Mouse (Mus musculus): ENCODE measurements around the gene Wsb1. TPM values are rescaled to one million over a fixed set of nuclear protein-coding genes. Genes with fewer than 3 reads are reported as not detected.

The Wsb1 gene
- polyA plus RNA-seq, 2 experiments: 384 to 640 TPM

DNA sequence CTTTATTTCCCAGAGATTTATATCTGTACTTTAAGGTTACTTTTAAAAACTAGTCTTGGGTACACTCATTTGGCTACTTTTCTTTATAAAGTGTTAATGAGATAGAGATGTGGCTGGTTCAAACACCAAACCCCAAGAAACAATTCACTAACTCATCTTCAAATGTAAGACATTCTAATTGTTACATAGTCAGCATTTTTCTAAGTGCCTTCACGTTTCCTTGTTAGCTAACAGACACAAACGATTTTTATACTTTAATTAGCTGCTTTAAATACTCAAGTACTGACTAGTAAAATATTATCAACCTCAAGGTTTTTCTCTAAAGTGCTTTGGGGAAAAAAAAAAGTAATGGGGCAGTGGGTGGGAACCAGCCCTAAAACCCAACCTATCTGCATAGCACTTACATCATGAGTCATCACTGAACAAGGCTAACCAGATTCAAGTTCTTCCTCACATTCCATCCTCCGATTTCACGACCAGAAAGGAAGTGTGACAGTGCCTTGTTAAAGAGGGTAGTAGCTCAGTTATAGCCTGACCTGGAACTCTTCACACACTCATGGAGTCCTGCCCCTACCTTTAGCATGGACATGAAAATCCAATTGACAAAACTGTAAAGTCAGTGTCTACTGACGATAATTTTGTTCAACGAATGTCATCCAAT is 1.5 kb downstream of the Wsb1 start:
- Histone ChIP-seq H3K27me3 (ENCODE audit: control insufficient read depth, insufficient read depth, low read length) (no peaks in the 10 kb centered on the region), H3K4me1 (ENCODE audit: control insufficient read depth, insufficient read depth, low read length) (peaks cover 20% of the 10 kb centered on the region), H3K4me3 (replicated peaks; ENCODE audit: low read length) (peak overlapping the region; percentile 92), H3K9ac (ENCODE audit: low read depth, low read length, severe bottlenecking) (peak overlapping the region; percentile 97), H3K36me3 (ENCODE audit: control insufficient read depth, insufficient read depth, low read length) (peaks cover 27% of the 10 kb centered on the region), H3K27ac (replicated peaks; ENCODE audit: low read depth, low read length) (peak overlapping the region; percentile 93), H3K4me2 (replicated peaks; ENCODE audit: low read depth, low read length, severe bottlenecking) (peak overlapping the region; percentile 93), H3K9me3 (ENCODE audit: control insufficient read depth, low read length) (no peaks in the 10 kb centered on the region)
- WGBS: 6% methylated on average over 6 of the region's 6 CpGs
- no peak for ATAC-seq (ENCODE audit: low FRiP score, low read depth)
- no peak for TF ChIP-seq POLR2A (IDR thresholded peaks at IDR 0.05; ENCODE audit: borderline replicate concordance, extremely low read depth, insufficient read depth, insufficient read length)
- DNase-seq (ENCODE audit: low spot score): peak; percentile 49

DNA sequence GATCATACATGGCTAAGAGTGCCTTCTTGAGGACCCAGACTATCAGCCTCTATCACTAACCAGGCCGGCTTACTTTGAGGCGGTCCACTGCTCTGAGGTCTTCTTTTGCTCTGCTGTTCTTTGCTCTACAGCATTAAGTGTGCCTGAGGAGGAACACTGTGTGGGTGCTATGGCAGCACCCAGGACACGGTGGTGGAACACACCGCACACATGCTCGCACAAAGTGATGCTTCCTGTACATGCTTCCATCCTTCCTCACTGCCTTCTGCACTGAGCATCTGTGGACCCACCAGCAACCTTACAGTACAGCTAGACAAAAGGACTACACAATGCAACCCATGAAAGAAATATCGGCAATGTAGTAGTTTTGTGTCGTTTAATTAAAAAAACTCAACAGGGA is 15.4 kb downstream of the Wsb1 start:
- no peaks in the 10 kb centered on the region for H3K4me1 ChIP-seq (ENCODE audit: control insufficient read depth, insufficient read depth, low read length)

DNA sequence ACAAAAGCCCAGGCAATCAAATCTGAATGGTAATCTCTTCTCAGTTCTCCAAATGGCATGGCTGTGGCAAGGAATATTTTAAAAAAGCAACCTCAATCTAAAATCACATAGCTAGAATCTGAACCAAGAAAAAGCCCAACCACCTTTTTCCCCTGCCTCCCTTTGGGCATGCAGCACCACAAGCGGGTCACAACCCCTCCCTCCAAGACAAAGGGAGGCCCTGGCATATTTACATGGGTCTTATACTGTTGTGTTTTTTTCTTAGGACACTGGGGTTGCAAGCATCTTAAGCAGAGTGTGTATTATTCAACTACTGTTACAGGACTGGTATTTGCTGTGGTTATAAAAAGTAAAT is 16.1 kb downstream of the Wsb1 start:
- H3K27ac ChIP-seq (replicated peaks; ENCODE audit: low read depth, low read length): peak overlapping the region; percentile 59
- DNase-seq (ENCODE audit: low spot score) (peak; percentile 79), ATAC-seq (ENCODE audit: low FRiP score, low read depth) (peak; percentile 73)
- 14% methylated on average over 1 of the region's 1 CpGs for WGBS
- H3K9me3 ChIP-seq (ENCODE audit: control insufficient read depth, low read length): peaks cover 11% of the 10 kb centered on the region; the same call in 1 of the 2 replicates
- no peaks in the 10 kb centered on the region for H3K27me3 ChIP-seq (ENCODE audit: control insufficient read depth, insufficient read depth, low read length)
- peaks cover 60% of the 10 kb centered on the region for H3K36me3 ChIP-seq (ENCODE audit: control insufficient read depth, insufficient read depth, low read length)
- no peak overlapping the region for H3K4me2 ChIP-seq (replicated peaks; ENCODE audit: low read depth, low read length, severe bottlenecking)
- H3K4me1 ChIP-seq (ENCODE audit: control insufficient read depth, insufficient read depth, low read length): no peaks in the 10 kb centered on the region
- no peak overlapping the region for H3K4me3 ChIP-seq (replicated peaks; ENCODE audit: low read length)
- TF ChIP-seq POLR2A (IDR thresholded peaks at IDR 0.05; ENCODE audit: borderline replicate concordance, extremely low read depth, insufficient read depth, insufficient read length): no peak
- no peak overlapping the region for H3K9ac ChIP-seq (ENCODE audit: low read depth, low read length, severe bottlenecking)

More for the DNA sequence above, 15.4 kb downstream of the Wsb1 start:
- no peak for TF ChIP-seq POLR2A (IDR thresholded peaks at IDR 0.05; ENCODE audit: borderline replicate concordance, extremely low read depth, insufficient read depth, insufficient read length)
- Histone ChIP-seq H3K4me3 (replicated peaks; ENCODE audit: low read length) (no peak overlapping the region), H3K4me2 (replicated peaks; ENCODE audit: low read depth, low read length, severe bottlenecking) (no peak overlapping the region), H3K27me3 (ENCODE audit: control insufficient read depth, insufficient read depth, low read length) (no peaks in the 10 kb centered on the region), H3K27ac (replicated peaks; ENCODE audit: low read depth, low read length) (0 out of 2 replicates have a peak overlapping the region, but pooled peaks have one; percentile 26), H3K9ac (ENCODE audit: low read depth, low read length, severe bottlenecking) (no peak overlapping the region), H3K9me3 (ENCODE audit: control insufficient read depth, low read length) (peaks cover 11% of the 10 kb centered on the region; the same call in 1 of the 2 replicates), H3K36me3 (ENCODE audit: control insufficient read depth, insufficient read depth, low read length) (peaks cover 65% of the 10 kb centered on the region)
- ATAC-seq (ENCODE audit: low FRiP score, low read depth) (no peak), DNase-seq (ENCODE audit: low spot score) (no peak)
- WGBS: 96% methylated on average over 7 of the region's 7 CpGs

DNA sequence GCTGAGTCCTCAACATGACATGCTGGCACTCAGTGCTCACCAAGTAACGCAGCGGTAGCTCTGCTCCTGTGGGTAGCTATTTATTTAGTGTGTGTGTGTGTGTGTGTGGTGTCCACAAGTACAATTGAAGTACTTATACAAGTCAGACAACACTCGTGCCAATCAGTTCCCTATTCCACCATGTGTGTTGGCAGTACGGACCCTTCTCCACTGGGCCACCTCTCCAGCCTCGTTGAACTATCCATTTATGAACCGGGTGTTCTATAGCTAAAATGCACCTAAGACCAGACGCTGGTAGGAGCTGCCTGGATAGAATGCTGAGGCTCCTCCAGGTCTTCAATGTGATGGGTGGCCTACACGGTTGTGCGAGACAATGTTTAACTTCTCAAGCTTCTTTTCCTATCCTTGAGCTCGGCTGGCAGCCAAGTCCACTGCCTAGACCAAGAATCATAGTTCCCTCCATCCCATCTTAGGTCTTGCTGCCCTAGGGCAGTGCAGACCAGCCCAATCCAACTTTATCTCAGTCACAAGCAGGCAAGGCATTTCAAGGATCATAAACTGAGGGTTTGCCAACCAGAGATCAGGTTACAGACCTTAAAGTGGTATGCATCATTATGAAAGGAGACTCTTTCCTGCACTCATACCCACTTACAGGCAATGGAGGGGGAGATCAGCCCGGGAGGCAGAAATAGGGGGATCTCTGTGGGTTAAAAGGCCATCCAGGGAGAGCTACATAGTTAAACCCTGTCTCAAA is 16.6 kb downstream of the Wsb1 start:
- WGBS: 90% methylated on average over 11 of the region's 11 CpGs
- Histone ChIP-seq H3K4me2 (replicated peaks; ENCODE audit: low read depth, low read length, severe bottlenecking) (no peak overlapping the region), H3K9ac (ENCODE audit: low read depth, low read length, severe bottlenecking) (no peak overlapping the region), H3K4me1 (ENCODE audit: control insufficient read depth, insufficient read depth, low read length) (no peaks in the 10 kb centered on the region), H3K27ac (replicated peaks; ENCODE audit: low read depth, low read length) (peak overlapping the region; percentile 59), H3K4me3 (replicated peaks; ENCODE audit: low read length) (no peak overlapping the region), H3K9me3 (ENCODE audit: control insufficient read depth, low read length) (peaks cover 11% of the 10 kb centered on the region; the same call in 1 of the 2 replicates), H3K27me3 (ENCODE audit: control insufficient read depth, insufficient read depth, low read length) (no peaks in the 10 kb centered on the region), H3K36me3 (ENCODE audit: control insufficient read depth, insufficient read depth, low read length) (peaks cover 56% of the 10 kb centered on the region)
- ATAC-seq (ENCODE audit: low FRiP score, low read depth) (peak; percentile 47; the same call in 1 of the 2 replicates), DNase-seq (ENCODE audit: low spot score) (no peak)
- no peak for TF ChIP-seq POLR2A (IDR thresholded peaks at IDR 0.05; ENCODE audit: borderline replicate concordance, extremely low read depth, insufficient read depth, insufficient read length)

DNA sequence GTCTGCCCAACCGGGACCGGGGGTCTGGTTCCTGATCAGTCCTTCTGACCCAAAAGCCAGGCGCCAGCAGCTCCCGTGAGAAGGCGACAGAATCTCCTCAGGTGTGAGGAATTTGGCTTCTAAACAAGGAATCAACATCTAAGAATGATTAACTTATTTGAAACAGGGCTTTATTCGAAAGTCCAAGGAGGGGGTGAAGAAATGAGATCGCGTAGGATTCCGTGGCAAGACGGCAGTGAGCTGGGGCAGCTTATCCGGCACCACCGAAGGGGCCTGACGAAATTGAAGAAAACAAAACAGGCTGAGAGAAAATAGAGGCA is 24.3 kb downstream of the Wsb1 start:
- Histone ChIP-seq H3K9ac (ENCODE audit: low read depth, low read length, severe bottlenecking) (no peak overlapping the region), H3K4me1 (ENCODE audit: control insufficient read depth, insufficient read depth, low read length) (peaks cover 10% of the 10 kb centered on the region), H3K4me3 (replicated peaks; ENCODE audit: low read length) (no peak overlapping the region), H3K9me3 (ENCODE audit: control insufficient read depth, low read length) (no peaks in the 10 kb centered on the region), H3K27ac (replicated peaks; ENCODE audit: low read depth, low read length) (no peak overlapping the region), H3K4me2 (replicated peaks; ENCODE audit: low read depth, low read length, severe bottlenecking) (no peak overlapping the region), H3K27me3 (ENCODE audit: control insufficient read depth, insufficient read depth, low read length) (no peaks in the 10 kb centered on the region), H3K36me3 (ENCODE audit: control insufficient read depth, insufficient read depth, low read length) (no peaks in the 10 kb centered on the region)
- DNase-seq (ENCODE audit: low spot score) (no peak), ATAC-seq (ENCODE audit: low FRiP score, low read depth) (no peak)
- WGBS: 84% methylated on average over 13 of the region's 13 CpGs
- no peak for TF ChIP-seq POLR2A (IDR thresholded peaks at IDR 0.05; ENCODE audit: borderline replicate concordance, extremely low read depth, insufficient read depth, insufficient read length)
